8 mouse cellular contexts compared by ENCODE assay signal in the genomic region with DNA sequence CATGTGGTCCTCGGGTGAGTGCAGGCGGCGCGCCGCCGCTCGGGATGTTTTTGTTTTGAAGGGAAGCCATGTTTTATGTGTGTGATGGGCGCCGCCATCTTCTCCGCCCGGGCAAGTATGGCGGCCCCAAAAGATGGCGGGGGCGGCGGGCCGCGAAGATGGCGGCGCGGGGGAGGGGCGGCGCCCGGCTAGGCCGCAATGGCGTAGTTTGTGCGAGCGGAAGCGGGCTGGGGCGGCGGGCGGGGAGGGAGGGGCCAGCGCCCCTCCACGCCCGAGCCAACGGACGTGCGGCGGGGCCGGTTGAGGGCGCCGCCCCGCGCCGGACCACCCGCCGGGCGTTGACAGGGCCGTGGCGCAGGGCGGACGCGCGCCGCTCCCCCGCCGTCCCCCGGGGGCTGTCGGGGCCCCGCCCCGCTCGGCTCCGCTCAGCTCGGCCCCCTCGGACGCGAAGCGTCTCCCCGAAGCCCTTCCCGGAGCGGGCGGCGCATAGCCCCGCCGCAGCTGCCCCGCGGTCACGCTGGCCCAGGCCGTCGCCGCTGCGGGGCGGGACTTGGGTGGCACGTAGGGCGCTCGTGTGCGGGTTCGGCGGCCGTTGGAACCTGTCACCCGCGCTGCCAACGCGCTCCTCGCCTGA. TPM values are rescaled to one million over a fixed set of nuclear protein-coding genes. Genes with fewer than 3 reads are reported as not detected.
DNase-seq lines count a peak whose midpoint lies in the region; ATAC-seq lines count a peak whose summit lies in the region.

No protein-coding gene starts in this region.

- peak overlapping the region; percentile 100 for H3K4me3 ChIP-seq in embryonic facial prominence, embryonic 10.5 days
- H3K4me3 ChIP-seq in limb, embryonic 13.5 days = peak overlapping the region; percentile 99
- peak overlapping the region; percentile 70 for H3K4me3 ChIP-seq in midbrain, embryonic 15.5 days

- peaks cover 14% of the 10 kb centered on the region; the same call in 1 of the 2 replicates for H3K36me3 ChIP-seq in embryonic facial prominence, embryonic 10.5 days (replicated peaks)
- peaks cover 7% of the 10 kb centered on the region; the same call in 1 of the 2 replicates for H3K36me3 ChIP-seq in limb, embryonic 13.5 days
- H3K36me3 ChIP-seq in midbrain, embryonic 15.5 days (replicated peaks) = no peaks in the 10 kb centered on the region

- H3K9me3 ChIP-seq in embryonic facial prominence, embryonic 10.5 days = no peaks in the 10 kb centered on the region
- no peaks in the 10 kb centered on the region for H3K9me3 ChIP-seq in limb, embryonic 13.5 days
- H3K9me3 ChIP-seq in midbrain, embryonic 15.5 days = no peaks in the 10 kb centered on the region

- H3K9ac ChIP-seq in limb, embryonic 13.5 days = peak overlapping the region; percentile 96
- H3K9ac ChIP-seq in midbrain, embryonic 15.5 days = peak overlapping the region; percentile 60

- peak overlapping the region; percentile 96 for H3K27ac ChIP-seq in embryonic facial prominence, embryonic 10.5 days (replicated peaks)
- peak overlapping the region; percentile 98 for H3K27ac ChIP-seq in limb, embryonic 13.5 days
- peak overlapping the region; percentile 99 for H3K27ac ChIP-seq in midbrain, embryonic 15.5 days

- H3K27me3 ChIP-seq in embryonic facial prominence, embryonic 10.5 days (replicated peaks; ENCODE audit: low read depth, poor library complexity, severe bottlenecking) = no peaks in the 10 kb centered on the region
- H3K27me3 ChIP-seq in limb, embryonic 13.5 days = no peaks in the 10 kb centered on the region
- no peaks in the 10 kb centered on the region for H3K27me3 ChIP-seq in midbrain, embryonic 15.5 days (replicated peaks)

- DNase-seq in layer of hippocampus, adult 11-12 months (ENCODE audit: low spot score) = peak; percentile 80
- DNase-seq in layer of hippocampus, adult 9-10 months (ENCODE audit: low spot score) = no peak
- peak; percentile 90 for DNase-seq in embryonic facial prominence, embryonic 10.5 days (ENCODE audit: low spot score)
- DNase-seq in heart, adult 11 months = peak; percentile 99
- peak; percentile 81 for DNase-seq in kidney, adult 18-20 months
- peak; percentile 74 to 76 for DNase-seq in spleen, adult 18-20 months

- H3K4me1 ChIP-seq in embryonic facial prominence, embryonic 10.5 days = peaks cover 34% of the 10 kb centered on the region
- H3K4me1 ChIP-seq in limb, embryonic 13.5 days = peaks cover 32% of the 10 kb centered on the region
- peaks cover 45% of the 10 kb centered on the region for H3K4me1 ChIP-seq in midbrain, embryonic 15.5 days

- ATAC-seq in limb, embryonic 13.5 days (ENCODE audit: low FRiP score, low read depth) = peak; percentile 62
- ATAC-seq in midbrain, embryonic 15.5 days (replicated peaks) = peak; percentile 68

- H3K4me2 ChIP-seq in limb, embryonic 13.5 days (replicated peaks) = peak overlapping the region; percentile 81
- H3K4me2 ChIP-seq in midbrain, embryonic 15.5 days = peak overlapping the region; percentile 73

- under 1% methylated on average over 94 of the region's 94 CpGs for WGBS in embryonic facial prominence, embryonic 10.5 days
- WGBS in limb, embryonic 13.5 days = under 1% methylated on average over 87 of the region's 94 CpGs
- WGBS in midbrain, embryonic 15.5 days = under 1% methylated on average over 89 of the region's 94 CpGs

RNA-seq across cellular contexts. Expression of gene Yy1, which starts 1.4 kb away (rescaled TPM):
- 14.0 and 15.0 TPM in 2 replicates for polyA plus RNA-seq in embryonic facial prominence, embryonic 10.5 days (2016; fragmentation: Nextera tagmentation; extraction: Ambion mirVana)
- 17.4 and 17.6 TPM in 2 replicates for polyA plus RNA-seq in limb, embryonic 13.5 days (2015; fragmentation: Nextera tagmentation; extraction: Ambion mirVana)
- polyA plus RNA-seq in midbrain, embryonic 15.5 days (2015; fragmentation: Nextera tagmentation; extraction: Ambion mirVana) = 12.9 TPM in 2 replicates

RNA-seq across cellular contexts. Expression of gene Slc25a29, which starts 41.5 kb away (rescaled TPM):
- 12.9 and 13.6 TPM in 2 replicates for polyA plus RNA-seq in embryonic facial prominence, embryonic 10.5 days (2016; fragmentation: Nextera tagmentation; extraction: Ambion mirVana)
- 14.8 and 16.2 TPM in 2 replicates for polyA plus RNA-seq in limb, embryonic 13.5 days (2015; fragmentation: Nextera tagmentation; extraction: Ambion mirVana)
- 22.6 and 24.8 TPM in 2 replicates for polyA plus RNA-seq in midbrain, embryonic 15.5 days (2015; fragmentation: Nextera tagmentation; extraction: Ambion mirVana)

RNA-seq across cellular contexts. Expression of gene Slc25a47, which starts 41.7 kb away (rescaled TPM):
- 13.1 and 15.2 TPM in 2 replicates for polyA plus RNA-seq in embryonic facial prominence, embryonic 10.5 days (2016; fragmentation: Nextera tagmentation; extraction: Ambion mirVana)
- polyA plus RNA-seq in limb, embryonic 13.5 days (2015; fragmentation: Nextera tagmentation; extraction: Ambion mirVana) = 13.6 and 15.9 TPM in 2 replicates
- 8.7 and 10.3 TPM in 2 replicates for polyA plus RNA-seq in midbrain, embryonic 15.5 days (2015; fragmentation: Nextera tagmentation; extraction: Ambion mirVana)
